Mouse (Mus musculus) ES-Bruce4 (cell line): Measurements from ENCODE around the gene Lmod2.

Source experiments
- CTCF ChIP-seq: IDR thresholded peaks from one replicate; pipeline ENCODE4 v1.8.1; 2011; ENCODE audit warnings: low read depth, low read length
- EP300 ChIP-seq: IDR thresholded peaks from 2 replicates; pipeline ENCODE4 v1.6.1; 2011; ENCODE audit warnings: low read depth, low read length; ENCODE audit not compliant: insufficient read depth
- POLR2A ChIP-seq: IDR thresholded peaks from one replicate; pipeline ENCODE4 v1.8.1; 2011; ENCODE audit warnings: low read length; ENCODE audit not compliant: insufficient read depth

DNA sequence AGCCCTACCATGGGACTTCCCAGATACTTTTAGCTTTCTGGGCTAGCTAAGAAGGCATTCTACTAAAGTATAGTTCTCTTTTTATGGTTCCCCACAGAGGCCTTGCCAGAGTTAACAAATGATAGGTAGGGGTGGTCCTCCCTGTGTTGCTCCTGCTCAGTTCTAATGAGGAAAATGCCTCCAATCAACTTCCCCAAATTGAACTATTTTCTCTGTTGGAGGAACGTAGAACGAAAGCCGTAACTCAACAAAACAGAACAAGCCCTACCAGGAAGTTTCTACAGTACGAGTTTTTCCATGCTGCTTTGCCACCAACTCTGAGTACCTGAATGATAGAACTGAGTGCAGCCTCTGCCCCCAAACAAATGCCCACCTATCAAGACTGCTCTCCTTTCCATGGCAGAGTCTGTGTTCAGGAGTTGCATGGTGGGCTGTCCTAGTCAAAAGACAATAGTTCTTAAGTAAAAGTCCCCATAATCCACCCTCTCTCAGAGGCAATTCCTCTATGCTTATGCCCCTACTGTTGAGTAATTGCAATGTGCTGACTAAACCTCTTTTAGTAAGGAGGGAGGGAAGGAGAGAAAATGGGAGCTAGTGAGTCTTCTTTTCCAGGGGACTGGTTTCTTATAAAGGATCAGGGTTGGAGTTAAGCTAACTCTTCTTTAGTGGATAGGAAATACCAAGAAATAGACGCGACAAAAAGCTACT, 47.9 kb downstream of the Lmod2 start:
- no peak for TF ChIP-seq POLR2A
- no peak for TF ChIP-seq CTCF
- TF ChIP-seq EP300 = no peak
